Mouse (Mus musculus) liver, embryonic 14.5 days (tissue): Measurements from ENCODE around the gene Wdtc1. TPM values are rescaled to one million over a fixed set of nuclear protein-coding genes. Genes with fewer than 3 reads are reported as not detected.
A peak's percentile ranks its signal among the peaks of the same experiment; 100 is the strongest.

Source experiments
- ATAC-seq: fragments of 200-750 bp; cut with Nextera tagmentation; 2 replicates; pipeline ENCODE4 v1.8.0; 2017; ENCODE audit warnings: moderate number of reproducible peaks, mild to moderate bottlenecking, moderate library complexity; ENCODE audit not compliant: insufficient read depth
- DNase-seq, 3 experiments: peaks; one replicate each; pipeline ENCODE4 v3.0.0-alpha.2; 2012 to 2013; ENCODE audit warnings: low read depth in 3 of 3, low spot score in 3 of 3
- H3K27ac ChIP-seq: fragments of 300-500 bp; sonication (generic); 2 replicates; pipeline ENCODE4 v1.5.1; 2014; ENCODE audit warnings: moderate library complexity, mild to moderate bottlenecking, control low read depth, inconsistent platforms
- H3K27me3 ChIP-seq: fragments of 300-500 bp; sonication (generic); 2 replicates; pipeline ENCODE4 v1.6.1; 2014; ENCODE audit warnings: mild to moderate bottlenecking, low read length, moderate library complexity; ENCODE audit not compliant: control insufficient read depth, insufficient read depth
- H3K36me3 ChIP-seq: fragments of 300-500 bp; sonication (generic); replicated peaks from 2 replicates; pipeline ENCODE4 v1.6.1; 2014; ENCODE audit warnings: low read depth; ENCODE audit not compliant: control insufficient read depth, insufficient read depth
- H3K4me1 ChIP-seq, 2 experiments: fragments of 200-500 bp in 1 of 2; fragments of 300-500 bp in 1 of 2; sonication (generic) in 1 of 2; replicated peaks; 2 replicates each; pipeline ENCODE4 v1.6.1; 2012 to 2014; ENCODE audit warnings: antibody characterized with exemption in 1 of 2, inconsistent platforms in 1 of 2, low read length in 1 of 2; ENCODE audit not compliant: control insufficient read depth in 2 of 2, insufficient read depth in 2 of 2
- H3K4me2 ChIP-seq: fragments of 300-500 bp; sonication (generic); 2 replicates; pipeline ENCODE4 v1.6.1; 2014; ENCODE audit warnings: low read depth, mild to moderate bottlenecking, control low read depth, moderate library complexity
- H3K4me3 ChIP-seq, 2 experiments: fragments of 200-500 bp in 1 of 2; fragments of 300-500 bp in 1 of 2; sonication (generic) in 1 of 2; 2 replicates each; pipeline ENCODE4 v1.5.1; 2012 to 2014; ENCODE audit warnings: low read depth in 2 of 2, low read length in 2 of 2, mild to moderate bottlenecking in 2 of 2, control low read depth in 1 of 2, inconsistent platforms in 1 of 2, moderate library complexity in 1 of 2; ENCODE audit not compliant: insufficient read depth in 1 of 2
- H3K9ac ChIP-seq: fragments of 300-500 bp; sonication (generic); replicated peaks from 2 replicates; pipeline ENCODE4 v1.6.1; 2014; ENCODE audit warnings: mild to moderate bottlenecking, control low read depth, moderate library complexity
- H3K9me3 ChIP-seq: fragments of 300-500 bp; sonication (generic); 2 replicates; pipeline ENCODE4 v1.6.1; 2016; ENCODE audit warnings: low read length, mixed read lengths; ENCODE audit not compliant: control insufficient read depth
- CTCF ChIP-seq: IDR thresholded peaks from 2 replicates; pipeline ENCODE4 v1.5.1; 2016; ENCODE audit warnings: antibody characterized with exemption, low read depth, control low read depth
- EP300 ChIP-seq: IDR thresholded peaks from 2 replicates; pipeline ENCODE4 v1.6.1; 2016; ENCODE audit warnings: antibody characterized with exemption, low read depth
- WGBS: fragments of 180-500 bp; shearing (Covaris S2); extraction: QIAGEN DNeasy Blood & Tissue Kit; methylation state at CpG from one replicate; pipeline ENCODE4 v1.1.7; 2014; ENCODE audit not compliant: insufficient replicate concordance; 5-methylcytosine and 5-hydroxymethylcytosine counted together
- polyA plus RNA-seq, 2 experiments: library from polyadenylated mRNA; depleted of rRNA in 1 of 2; stranded (reverse) in 1 of 2; unstranded in 1 of 2; fragments of >200 nt; fragmentation: Nextera tagmentation in 1 of 2; extraction: Ambion mirVana in 1 of 2; gene quantifications; 2 replicates each; pipeline versions ENCODE4 v1.2.1 to v1.2.3; 2012 to 2014

Wdtc1 gene
- polyA plus RNA-seq, 2 experiments, result 6.4 to 7.3 TPM

DNA sequence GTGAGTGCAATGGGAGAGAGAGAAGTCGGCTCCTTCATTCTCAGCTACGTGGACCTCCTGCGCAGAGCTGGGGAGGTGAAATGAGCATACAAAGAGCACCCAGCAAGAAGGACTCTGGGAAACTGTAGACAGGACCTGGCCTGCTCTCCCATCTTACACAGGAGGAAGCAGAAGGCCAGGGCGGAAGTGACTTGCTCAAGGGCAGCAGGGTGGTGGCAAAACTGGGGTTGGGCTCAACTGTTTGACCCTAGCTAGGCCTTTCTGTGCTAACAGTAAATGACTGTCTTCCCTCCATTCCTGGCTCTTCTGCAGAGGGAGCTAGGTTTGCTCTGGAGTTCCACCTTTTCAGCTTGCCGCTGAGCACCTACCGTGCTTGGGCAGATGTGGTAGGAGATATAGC is 37.3 kb upstream of the Wdtc1 start:
- Histone ChIP-seq H3K4me1 (peaks cover 46 to 51% of the 10 kb centered on the region in 2 experiments), H3K27me3 (no peaks in the 10 kb centered on the region), H3K27ac (peak overlapping the region; percentile 10), H3K36me3 (no peaks in the 10 kb centered on the region), H3K4me2 (peak overlapping the region; percentile 39), H3K4me3 (peak overlapping the region in 1 of 2 experiments; percentile 9; a peak in 1 of 4 replicates), H3K9me3 (no peaks in the 10 kb centered on the region), H3K9ac (no peak overlapping the region; the same call in 1 of the 2 replicates)
- 47% methylated on average over 6 of the region's 6 CpGs for WGBS
- DNase-seq (no peak), ATAC-seq (no peak)
- TF ChIP-seq CTCF (no peak), EP300 (no peak)

DNA sequence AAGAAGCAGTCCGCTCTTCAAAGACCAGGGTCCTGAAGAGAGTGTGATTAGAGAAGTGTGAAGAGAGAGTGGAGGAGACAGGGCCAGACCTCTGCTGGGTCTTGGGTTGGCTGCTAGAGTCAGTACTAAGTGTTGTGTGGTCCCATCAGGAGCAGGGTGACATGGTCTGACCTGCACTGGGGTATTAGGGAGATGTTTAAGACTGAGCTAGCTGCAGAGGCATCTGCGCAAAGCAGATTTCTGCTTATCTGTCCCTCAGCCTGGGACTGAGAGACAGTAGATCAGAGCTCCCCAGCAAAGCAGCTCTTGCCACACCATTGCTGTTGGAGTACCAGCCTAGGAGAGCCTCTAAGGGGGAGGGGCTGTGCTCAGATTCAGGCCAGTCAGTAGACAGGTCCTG is 36.8 kb upstream of the Wdtc1 start:
- Histone ChIP-seq H3K4me1 (peaks cover 41 to 46% of the 10 kb centered on the region in 2 experiments), H3K4me3 (no peak overlapping the region), H3K9me3 (no peaks in the 10 kb centered on the region), H3K4me2 (peak overlapping the region; percentile 39), H3K27me3 (no peaks in the 10 kb centered on the region), H3K27ac (peak overlapping the region; percentile 10), H3K9ac (no peak overlapping the region; the same call in 1 of the 2 replicates), H3K36me3 (no peaks in the 10 kb centered on the region; the same call in 1 of the 2 replicates)
- 10% methylated on average over 2 of the region's 2 CpGs for WGBS
- TF ChIP-seq EP300, result peak; percentile 92
- TF ChIP-seq CTCF, result no peak
- peak; percentile 76 to 81 (median 80) for DNase-seq
- ATAC-seq, result peak; percentile 92

GRCm38 (mm10) chr4:133388781-133389552 is 35.7 kb upstream of the Wdtc1 start:
- Histone ChIP-seq H3K4me3 (no peak overlapping the region), H3K27ac (peak overlapping the region; percentile 10), H3K9ac (no peak overlapping the region; the same call in 1 of the 2 replicates), H3K36me3 (no peaks in the 10 kb centered on the region; the same call in 1 of the 2 replicates), H3K4me1 (peaks cover 33 to 35% of the 10 kb centered on the region in 2 experiments), H3K9me3 (no peaks in the 10 kb centered on the region), H3K4me2 (no peak overlapping the region), H3K27me3 (no peaks in the 10 kb centered on the region)
- 83% methylated on average over 16 of the region's 16 CpGs for WGBS
- no peak for TF ChIP-seq EP300
- TF ChIP-seq CTCF, result no peak
- DNase-seq (no peak), ATAC-seq (no peak)

GRCm38 (mm10) chr4:133387053-133387452 is 33.8 kb upstream of the Wdtc1 start:
- Histone ChIP-seq H3K9me3 (no peaks in the 10 kb centered on the region), H3K4me3 (no peak overlapping the region), H3K9ac (no peak overlapping the region), H3K27ac (no peak overlapping the region), H3K4me2 (no peak overlapping the region), H3K36me3 (peaks cover 1% of the 10 kb centered on the region; the same call in 1 of the 2 replicates), H3K27me3 (no peaks in the 10 kb centered on the region), H3K4me1 (peaks cover 31 to 32% of the 10 kb centered on the region in 2 experiments)
- ATAC-seq, result no peak
- DNase-seq, result no peak
- TF ChIP-seq EP300, result no peak
- TF ChIP-seq CTCF, result no peak

DNA sequence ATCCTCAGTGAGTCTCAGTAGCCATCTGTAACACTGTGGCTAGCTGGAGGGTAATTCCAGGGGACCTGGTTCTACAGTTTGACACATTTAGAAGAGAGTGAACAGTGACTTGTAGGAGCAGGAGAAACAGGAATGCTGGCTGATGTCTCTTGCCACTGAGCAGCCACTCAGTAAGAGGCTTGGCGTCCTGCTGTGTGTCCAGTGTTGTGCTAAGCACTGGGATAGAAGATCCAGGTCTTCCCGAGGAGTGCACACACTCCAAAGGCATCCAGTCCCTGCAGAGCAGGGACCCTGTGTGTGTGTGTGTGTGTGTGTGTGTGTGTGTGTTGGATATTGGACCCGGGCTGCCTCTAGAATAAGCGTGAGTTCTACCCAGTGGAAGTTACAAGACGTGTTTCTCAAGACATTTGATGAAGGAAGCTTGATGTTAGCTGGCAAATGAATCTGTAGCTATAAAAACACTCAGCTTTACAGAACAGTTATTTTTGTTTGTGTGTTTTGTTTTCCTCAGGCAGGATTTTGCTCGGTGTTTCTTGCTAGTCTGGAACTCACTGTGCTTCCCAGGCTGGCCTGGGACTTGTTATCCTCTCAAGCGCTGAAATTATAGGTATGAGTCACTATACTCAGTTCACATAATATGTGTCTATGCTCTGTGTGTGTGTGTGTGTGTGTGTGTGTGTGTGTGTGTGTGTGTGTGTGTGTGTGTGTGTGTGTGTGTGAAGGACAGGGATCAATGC is 32.9 kb upstream of the Wdtc1 start:
- Histone ChIP-seq H3K9me3 (no peaks in the 10 kb centered on the region), H3K27ac (no peak overlapping the region), H3K4me3 (no peak overlapping the region), H3K9ac (no peak overlapping the region), H3K27me3 (no peaks in the 10 kb centered on the region), H3K36me3 (peaks cover 2% of the 10 kb centered on the region; the same call in 1 of the 2 replicates), H3K4me1 (peaks cover 24 to 25% of the 10 kb centered on the region in 2 experiments), H3K4me2 (no peak overlapping the region)
- no peak for DNase-seq
- no peak for ATAC-seq
- no peak for TF ChIP-seq CTCF
- TF ChIP-seq EP300, result no peak
- WGBS, result 77% methylated on average over 7 of the region's 7 CpGs
